Mouse (Mus musculus): ENCODE measurements around the gene Ccnt1. TPM values are rescaled to one million over a fixed set of nuclear protein-coding genes. Genes with fewer than 3 reads are reported as not detected.

Ccnt1 gene
- polyA plus RNA-seq, 1 experiment from 2014 or later = 20.8 TPM

DNA sequence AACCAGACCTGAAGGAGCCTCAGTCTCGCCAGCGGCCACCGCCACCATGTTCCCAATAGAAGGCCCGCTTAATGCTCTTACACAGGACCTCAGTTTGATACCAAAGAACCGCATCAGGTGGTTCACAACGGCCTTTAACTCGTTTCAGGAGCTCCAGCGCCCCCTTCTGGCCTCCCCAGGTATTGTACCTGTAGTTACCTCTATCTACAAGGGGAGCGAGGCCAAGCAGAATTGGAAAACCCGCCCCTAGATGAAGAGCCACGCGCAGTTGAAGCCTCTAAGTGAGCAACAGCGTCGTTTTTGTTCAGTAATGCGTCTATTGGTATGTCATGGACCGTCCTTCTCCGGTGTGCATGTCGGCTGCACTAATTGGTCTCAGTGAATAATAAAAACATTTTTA is 66.2 kb downstream of the Ccnt1 start:
- TF ChIP-seq EP300 (optimal IDR thresholded peaks at IDR 0.05) (no peak), CTCF (IDR thresholded peaks at IDR 0.05; ENCODE audit: low read depth) (peak; percentile 84)
- no peak overlapping the region for H3K4me2 ChIP-seq (replicated peaks; ENCODE audit: low read depth)
- no peaks in the 10 kb centered on the region for H3K36me3 ChIP-seq (ENCODE audit: control insufficient read depth, insufficient read depth, low read length)
- no peaks in the 10 kb centered on the region for H3K27me3 ChIP-seq (ENCODE audit: control insufficient read depth, insufficient read depth, low read length)
- H3K27ac ChIP-seq (replicated peaks) = no peak overlapping the region
- no peaks in the 10 kb centered on the region for H3K4me1 ChIP-seq (replicated peaks; ENCODE audit: control insufficient read depth, insufficient read depth)
- H3K4me3 ChIP-seq (ENCODE audit: low read depth, low read length) = no peak overlapping the region
- no peaks in the 10 kb centered on the region for H3K9me3 ChIP-seq (ENCODE audit: control insufficient read depth, low read length)
- ATAC-seq (ENCODE audit: low FRiP score, low TSS enrichment) (peak; percentile 29; the same call in 1 of the 2 replicates), DNase-seq (ENCODE audit: low spot score) (peak; percentile 84)
- 14% methylated on average over 18 of the region's 18 CpGs for WGBS
- H3K9ac ChIP-seq (ENCODE audit: low read length) = no peak overlapping the region

DNA sequence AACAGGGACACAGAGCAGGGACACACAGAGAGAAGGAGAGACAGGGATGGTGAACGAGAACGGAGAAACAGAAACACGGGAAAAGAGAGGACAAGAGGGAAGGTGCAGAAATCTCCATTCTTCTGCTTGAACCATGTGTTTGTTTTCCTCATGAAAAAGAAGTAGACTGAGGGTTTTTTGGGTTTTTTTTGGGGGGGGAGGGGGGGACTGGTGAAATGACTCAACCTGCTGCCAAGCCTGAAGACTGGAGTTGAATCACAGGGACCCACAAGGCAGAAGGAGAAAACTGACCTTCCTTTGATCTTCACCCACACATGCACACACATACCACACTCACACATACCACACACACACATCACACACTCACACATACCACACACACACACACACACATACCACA is 67.4 kb downstream of the Ccnt1 start:
- no peak for ATAC-seq (ENCODE audit: low FRiP score, low TSS enrichment)
- no peaks in the 10 kb centered on the region for H3K9me3 ChIP-seq (ENCODE audit: control insufficient read depth, low read length)

DNA sequence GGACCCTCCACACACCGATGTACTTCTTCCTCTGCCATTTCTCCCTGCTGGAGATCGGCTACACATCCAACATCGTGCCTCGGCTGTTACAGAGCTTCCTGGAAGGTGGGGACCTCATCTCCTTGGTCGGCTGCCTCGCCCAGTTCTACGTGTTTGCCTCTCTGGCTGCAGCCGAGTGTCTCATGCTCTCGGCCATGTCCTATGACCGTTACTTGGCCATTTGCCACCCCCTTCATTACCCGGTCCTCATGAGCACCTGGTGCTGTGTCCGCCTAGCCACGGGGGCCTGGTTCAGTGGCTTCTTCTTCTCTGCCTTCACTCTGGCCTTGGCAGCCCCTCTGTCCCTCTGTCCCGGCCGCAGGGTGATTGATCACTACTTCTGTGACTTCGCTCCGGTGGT is 73.1 kb downstream of the Ccnt1 start:
- DNase-seq (ENCODE audit: low spot score) (no peak), ATAC-seq (ENCODE audit: low FRiP score, low TSS enrichment) (no peak)
- Histone ChIP-seq H3K9ac (ENCODE audit: low read length) (no peak overlapping the region), H3K4me2 (replicated peaks; ENCODE audit: low read depth) (no peak overlapping the region), H3K36me3 (ENCODE audit: control insufficient read depth, insufficient read depth, low read length) (no peaks in the 10 kb centered on the region), H3K9me3 (ENCODE audit: control insufficient read depth, low read length) (no peaks in the 10 kb centered on the region), H3K4me3 (ENCODE audit: low read depth, low read length) (no peak overlapping the region), H3K4me1 (replicated peaks; ENCODE audit: control insufficient read depth, insufficient read depth) (no peaks in the 10 kb centered on the region), H3K27ac (replicated peaks) (no peak overlapping the region), H3K27me3 (ENCODE audit: control insufficient read depth, insufficient read depth, low read length) (no peaks in the 10 kb centered on the region)
- TF ChIP-seq CTCF (IDR thresholded peaks at IDR 0.05; ENCODE audit: low read depth) (no peak), EP300 (optimal IDR thresholded peaks at IDR 0.05) (no peak)
- WGBS = 75% methylated on average over 17 of the region's 17 CpGs

More for the DNA sequence above, 67.4 kb downstream of the Ccnt1 start:
- H3K4me1 ChIP-seq (replicated peaks; ENCODE audit: control insufficient read depth, insufficient read depth) = no peaks in the 10 kb centered on the region
- H3K9ac ChIP-seq (ENCODE audit: low read length) = no peak overlapping the region
- no peak for DNase-seq (ENCODE audit: low spot score)
- no peaks in the 10 kb centered on the region for H3K36me3 ChIP-seq (ENCODE audit: control insufficient read depth, insufficient read depth, low read length)
- no peak overlapping the region for H3K4me2 ChIP-seq (replicated peaks; ENCODE audit: low read depth)
- TF ChIP-seq EP300 (optimal IDR thresholded peaks at IDR 0.05) (no peak), CTCF (IDR thresholded peaks at IDR 0.05; ENCODE audit: low read depth) (no peak)
- H3K27me3 ChIP-seq (ENCODE audit: control insufficient read depth, insufficient read depth, low read length) = no peaks in the 10 kb centered on the region
- H3K27ac ChIP-seq (replicated peaks) = no peak overlapping the region
- H3K4me3 ChIP-seq (ENCODE audit: low read depth, low read length) = no peak overlapping the region
- WGBS = 92% methylated on average over 3 of the region's 3 CpGs

DNA sequence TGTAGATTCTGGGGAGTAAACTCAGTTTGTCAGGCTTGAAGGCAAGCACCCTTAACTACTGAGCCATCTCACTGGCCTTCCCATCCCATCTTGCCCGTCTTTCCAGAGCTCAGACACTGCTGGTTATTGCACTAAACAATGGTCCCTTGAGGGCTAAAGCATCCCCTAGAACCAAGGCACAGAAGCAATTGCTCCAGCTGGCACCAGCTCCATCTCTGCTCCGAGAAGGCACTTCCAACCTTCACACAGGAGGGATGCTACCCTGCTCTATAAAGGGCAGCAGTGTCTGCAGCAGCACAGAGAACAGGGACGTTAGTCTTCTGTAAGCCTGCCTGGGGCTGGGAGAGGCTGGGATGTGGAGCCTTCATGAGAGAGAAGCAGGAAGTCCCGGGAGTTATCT is 78.6 kb downstream of the Ccnt1 start, which contains the start of gene Olfr279:
TSS of gene Olfr279 (plus strand) at position 301 of the 400 bp plus-strand sequence.
- Histone ChIP-seq H3K4me2 (replicated peaks; ENCODE audit: low read depth) (no peak within 1 kb of the TSS), H3K4me1 (replicated peaks; ENCODE audit: control insufficient read depth, insufficient read depth) (no peaks in the 10 kb centered on the region), H3K36me3 (ENCODE audit: control insufficient read depth, insufficient read depth, low read length) (no peaks in the 10 kb centered on the region), H3K9me3 (ENCODE audit: control insufficient read depth, low read length) (no peaks in the 10 kb centered on the region), H3K9ac (ENCODE audit: low read length) (no peak within 1 kb of the TSS), H3K27me3 (ENCODE audit: control insufficient read depth, insufficient read depth, low read length) (no peaks in the 10 kb centered on the region), H3K4me3 (ENCODE audit: low read depth, low read length) (no peak within 1 kb of the TSS), H3K27ac (replicated peaks) (no peak within 1 kb of the TSS)
- ATAC-seq (ENCODE audit: low FRiP score, low TSS enrichment) = no peak
- no peak for DNase-seq (ENCODE audit: low spot score)
- no peak for TF ChIP-seq CTCF (IDR thresholded peaks at IDR 0.05; ENCODE audit: low read depth)
- TF ChIP-seq EP300 (optimal IDR thresholded peaks at IDR 0.05) = no peak
- 57% methylated on average over 4 of the region's 4 CpGs for WGBS

DNA sequence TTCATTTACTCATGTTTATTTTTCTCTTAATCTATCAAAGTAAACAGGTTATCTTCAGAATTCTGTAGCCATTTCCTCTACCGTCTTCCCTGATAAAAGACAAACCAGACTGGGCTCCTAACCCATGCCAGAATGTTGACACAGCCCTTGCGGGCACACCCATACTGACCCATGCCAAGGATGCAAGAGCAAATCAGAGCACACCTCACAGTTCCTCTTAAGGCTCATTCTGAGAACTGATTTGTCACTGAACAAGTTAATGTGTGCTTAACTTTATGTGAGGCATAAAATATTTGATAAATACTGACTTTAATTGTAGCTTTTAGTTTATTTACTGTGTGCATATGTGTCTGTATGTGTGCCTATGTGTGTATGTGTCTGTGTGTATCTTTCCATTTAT is 79.4 kb downstream of the Ccnt1 start:
- H3K9ac ChIP-seq (ENCODE audit: low read length) = no peak overlapping the region
- no peak overlapping the region for H3K27ac ChIP-seq (replicated peaks)
- no peaks in the 10 kb centered on the region for H3K36me3 ChIP-seq (ENCODE audit: control insufficient read depth, insufficient read depth, low read length)
- TF ChIP-seq EP300 (optimal IDR thresholded peaks at IDR 0.05) (no peak), CTCF (IDR thresholded peaks at IDR 0.05; ENCODE audit: low read depth) (no peak)
- ATAC-seq (ENCODE audit: low FRiP score, low TSS enrichment) (peak; percentile 89), DNase-seq (ENCODE audit: low spot score) (peak; percentile 59)
- whole genome bisulfite sequencing = 35% methylated on average over 2 of the region's 2 CpGs
- H3K9me3 ChIP-seq (ENCODE audit: control insufficient read depth, low read length) = no peaks in the 10 kb centered on the region
- H3K4me2 ChIP-seq (replicated peaks; ENCODE audit: low read depth) = no peak overlapping the region
- no peak overlapping the region for H3K4me3 ChIP-seq (ENCODE audit: low read depth, low read length)
- H3K4me1 ChIP-seq (replicated peaks; ENCODE audit: control insufficient read depth, insufficient read depth) = no peaks in the 10 kb centered on the region
- H3K27me3 ChIP-seq (ENCODE audit: control insufficient read depth, insufficient read depth, low read length) = no peaks in the 10 kb centered on the region

Small RNA genes within 50 kb of the gene (microRNA-seq; reads per million reads assigned to microRNA genes)
- gene Mir1291 = not detected

Other genes starting within 250 kb of the Ccnt1 start
- gene Olfr284, start 229.9 kb downstream of the Ccnt1 start, polyA plus RNA-seq (2015; fragmentation: Nextera tagmentation; extraction: Ambion mirVana) = not detected in 2 replicates
- not detected in 2 replicates for gene Olfr283, start 190.0 kb downstream of the Ccnt1 start, polyA plus RNA-seq (2015; fragmentation: Nextera tagmentation; extraction: Ambion mirVana)
- gene Olfr282, start 139.7 kb downstream of the Ccnt1 start, polyA plus RNA-seq (2015; fragmentation: Nextera tagmentation; extraction: Ambion mirVana) = not detected in 2 replicates
- not detected in 2 replicates for gene Olfr281, start 118.3 kb downstream of the Ccnt1 start, polyA plus RNA-seq (2015; fragmentation: Nextera tagmentation; extraction: Ambion mirVana)
- not detected in 2 replicates for gene OR5BS1P, start 101.0 kb downstream of the Ccnt1 start, polyA plus RNA-seq (2015; fragmentation: Nextera tagmentation; extraction: Ambion mirVana)
- 0.42 and 0.70 TPM in 2 replicates for gene Lalba, start 88.2 kb downstream of the Ccnt1 start, polyA plus RNA-seq (2015; fragmentation: Nextera tagmentation; extraction: Ambion mirVana)
- gene Olfr279, start 78.5 kb downstream of the Ccnt1 start, polyA plus RNA-seq (2015; fragmentation: Nextera tagmentation; extraction: Ambion mirVana) = not detected in 2 replicates
- gene Kansl2, start 36.7 kb downstream of the Ccnt1 start, polyA plus RNA-seq (2015; fragmentation: Nextera tagmentation; extraction: Ambion mirVana) = 44.3 and 44.9 TPM in 2 replicates
- 0.19 and 0.36 TPM in 2 replicates for gene 4930415O20Rik, start 81 bp upstream of the Ccnt1 start, polyA plus RNA-seq (2015; fragmentation: Nextera tagmentation; extraction: Ambion mirVana)
- gene Adcy6, start 39.2 kb upstream of the Ccnt1 start, polyA plus RNA-seq (2015; fragmentation: Nextera tagmentation; extraction: Ambion mirVana) = 9.0 and 9.5 TPM in 2 replicates
- 15.1 and 17.6 TPM in 2 replicates for gene Cacnb3, start 59.9 kb upstream of the Ccnt1 start, polyA plus RNA-seq (2015; fragmentation: Nextera tagmentation; extraction: Ambion mirVana)
- gene Ddx23, start 92.0 kb upstream of the Ccnt1 start, polyA plus RNA-seq (2015; fragmentation: Nextera tagmentation; extraction: Ambion mirVana) = 8.2 and 10.3 TPM in 2 replicates
- 0.35 and 0.46 TPM in 2 replicates for gene Rnd1, start 106.5 kb upstream of the Ccnt1 start, polyA plus RNA-seq (2015; fragmentation: Nextera tagmentation; extraction: Ambion mirVana)
- 0.70 and 0.76 TPM in 2 replicates for gene Ccdc65, start 137.3 kb upstream of the Ccnt1 start, polyA plus RNA-seq (2015; fragmentation: Nextera tagmentation; extraction: Ambion mirVana)
- gene Fkbp11, start 157.3 kb upstream of the Ccnt1 start, polyA plus RNA-seq (2015; fragmentation: Nextera tagmentation; extraction: Ambion mirVana) = 117 and 127 TPM in 2 replicates
- gene Arf3, start 192.3 kb upstream of the Ccnt1 start, polyA plus RNA-seq (2015; fragmentation: Nextera tagmentation; extraction: Ambion mirVana) = 29.5 and 33.1 TPM in 2 replicates
- gene Wnt10b, start 207.2 kb upstream of the Ccnt1 start, polyA plus RNA-seq (2015; fragmentation: Nextera tagmentation; extraction: Ambion mirVana) = 0.11 TPM in 1 of 2 replicates, not detected in the other
- not detected in 2 replicates for gene Wnt1, start 218.9 kb upstream of the Ccnt1 start, polyA plus RNA-seq (2015; fragmentation: Nextera tagmentation; extraction: Ambion mirVana)
- gene Ddn, start 238.6 kb upstream of the Ccnt1 start, polyA plus RNA-seq (2015; fragmentation: Nextera tagmentation; extraction: Ambion mirVana) = 0.02 TPM in 1 of 2 replicates, not detected in the other